Mouse (Mus musculus) bone marrow macrophage, adult 2 months (primary cell): ENCODE results near the gene Higd1b.

Experiments
- CTCF ChIP-seq: IDR thresholded peaks from 2 replicates; pipeline ENCODE4 v1.5.1; 2012; ENCODE audit warnings: low read depth, mild to moderate bottlenecking, low read length, moderate library complexity
- POLR2A ChIP-seq: IDR thresholded peaks from 2 replicates; pipeline ENCODE4 v1.6.1; 2012; ENCODE audit warnings: mild to moderate bottlenecking, low read depth, low read length, borderline replicate concordance

DNA sequence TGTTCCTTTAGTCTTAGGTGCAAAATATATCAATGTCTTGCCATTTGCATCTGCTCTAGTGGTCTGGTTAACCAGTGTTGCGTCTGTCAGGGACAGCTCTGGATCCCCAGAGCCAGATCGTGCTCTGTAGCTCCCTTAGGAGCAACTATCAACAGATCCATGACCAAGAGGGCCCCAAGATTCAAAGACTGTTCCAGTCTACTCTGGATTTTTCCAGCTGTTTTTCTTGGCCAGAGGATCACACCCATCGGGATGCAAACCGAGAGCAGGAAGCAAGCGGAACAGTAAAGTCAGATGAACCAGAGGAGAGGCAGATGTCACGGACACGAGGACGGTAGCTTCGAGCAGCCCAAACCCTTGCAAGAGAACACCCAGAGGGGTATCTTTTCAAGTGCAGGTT lies 497 bp downstream of the Higd1b start:
- TF ChIP-seq CTCF (no peak), POLR2A (no peak)
